Mouse (Mus musculus) kidney, adult 11 months (tissue): ENCODE results near the gene Zfp62.

Experiments used
- DNase-seq: peaks from one replicate; pipeline ENCODE4 v3.0.0; 2022

The Zfp62 gene

DNA sequence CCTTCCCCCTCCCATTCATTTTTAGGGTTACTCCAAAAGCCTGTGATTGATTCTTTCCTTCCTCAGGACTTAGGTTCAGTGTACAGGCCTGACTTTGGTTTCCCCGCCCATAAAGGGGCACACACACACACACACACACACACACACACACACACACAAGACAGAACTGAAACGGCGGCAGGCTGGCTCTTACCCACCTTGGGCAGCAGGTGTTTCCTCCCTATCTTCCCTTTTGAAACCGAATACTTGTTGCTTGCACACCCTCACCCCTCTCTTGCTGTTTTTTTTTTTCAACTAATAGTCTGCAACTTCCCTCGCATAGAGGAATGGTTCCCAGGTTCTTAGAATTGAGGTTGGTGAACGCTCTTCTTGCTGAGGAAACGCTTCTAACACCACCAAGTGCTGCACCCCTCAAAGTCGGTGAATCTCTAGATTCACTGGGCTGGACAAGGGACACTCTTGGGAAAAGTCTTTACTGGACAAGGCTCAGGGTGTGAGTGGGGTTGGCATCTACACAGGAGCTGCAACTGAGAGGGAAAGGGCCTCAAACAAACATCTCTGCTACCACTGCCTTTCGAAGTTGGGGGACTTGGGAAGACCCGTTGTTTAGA, 46.8 kb downstream of the Zfp62 start:
- no peak for DNase-seq

DNA sequence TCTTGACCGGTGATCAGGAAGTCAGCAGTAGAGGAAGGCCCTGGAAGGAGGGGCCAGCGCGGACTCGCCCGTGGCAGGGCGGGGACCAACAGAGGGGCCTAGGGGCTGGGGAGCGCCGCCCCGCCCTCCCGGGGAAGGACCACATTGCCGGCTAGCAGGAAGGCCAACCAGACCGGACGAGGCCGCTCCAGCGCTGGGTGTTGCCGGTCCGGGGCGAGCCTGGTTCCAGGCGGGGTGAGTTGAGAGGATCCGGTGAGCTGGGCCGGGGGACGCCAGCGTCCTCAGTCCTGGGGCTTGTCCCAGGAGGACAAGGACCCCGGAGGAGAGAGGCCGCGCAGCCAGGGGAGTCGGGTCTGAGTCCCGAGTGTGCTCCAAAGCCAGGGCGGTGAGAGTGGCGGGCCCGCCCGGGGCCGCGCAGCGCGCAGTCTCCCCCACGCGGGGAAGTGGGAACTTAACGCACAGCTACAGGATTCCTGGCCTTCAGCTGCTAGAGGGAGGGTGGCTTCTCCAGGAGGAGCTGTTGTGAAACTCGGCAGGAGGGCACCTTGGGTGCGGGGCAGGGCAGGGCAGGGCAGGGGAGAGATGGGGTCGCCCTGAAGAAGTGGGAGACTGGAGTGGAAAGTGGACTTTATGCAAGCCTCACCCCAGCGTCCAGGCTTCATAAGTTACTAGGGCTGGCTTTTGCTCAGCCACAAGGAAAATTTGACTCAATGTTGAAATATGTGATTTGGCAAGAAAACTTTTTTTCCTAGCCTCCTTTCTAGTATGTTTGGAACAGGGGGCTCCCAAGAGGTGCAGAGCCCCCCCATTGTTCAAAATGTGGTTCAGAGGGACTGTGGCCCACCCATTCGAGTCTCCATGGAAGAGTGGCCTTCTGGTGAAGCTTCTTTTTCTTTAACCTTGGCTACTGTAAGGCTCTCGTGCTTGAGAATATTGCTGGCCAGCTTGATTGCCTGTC, 47.6 kb downstream of the Zfp62 start:
- DNase-seq, result peak; percentile 92

- DNase-seq, result no peak
These were observed 48.3 kb downstream of the Zfp62 start for GRCm38 (mm10) chr11:49251380-49251761.

DNA sequence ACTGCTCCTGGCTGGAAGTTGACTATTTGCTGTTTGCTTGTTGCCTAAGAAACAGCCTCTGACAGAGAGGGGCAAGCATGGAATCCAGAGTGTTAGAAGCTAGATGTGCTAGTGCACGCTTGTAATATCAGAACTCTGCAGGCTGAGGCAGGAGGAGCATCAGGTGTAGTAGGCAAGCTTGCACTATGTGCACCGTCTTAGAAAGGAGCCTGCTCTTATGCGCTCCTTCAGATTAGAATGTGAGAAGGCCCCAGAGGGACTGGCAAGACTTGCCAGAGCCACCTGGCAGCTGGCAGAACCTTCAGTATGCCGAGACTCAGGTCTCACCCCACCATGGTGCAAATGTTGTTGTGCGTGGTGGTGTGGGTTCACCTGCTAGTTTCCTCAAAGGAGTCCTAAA, 49.0 kb downstream of the Zfp62 start:
- no peak for DNase-seq

- DNase-seq, result no peak
These were observed 49.9 kb downstream of the Zfp62 start for GRCm38 (mm10) chr11:49253035-49253434.

DNA sequence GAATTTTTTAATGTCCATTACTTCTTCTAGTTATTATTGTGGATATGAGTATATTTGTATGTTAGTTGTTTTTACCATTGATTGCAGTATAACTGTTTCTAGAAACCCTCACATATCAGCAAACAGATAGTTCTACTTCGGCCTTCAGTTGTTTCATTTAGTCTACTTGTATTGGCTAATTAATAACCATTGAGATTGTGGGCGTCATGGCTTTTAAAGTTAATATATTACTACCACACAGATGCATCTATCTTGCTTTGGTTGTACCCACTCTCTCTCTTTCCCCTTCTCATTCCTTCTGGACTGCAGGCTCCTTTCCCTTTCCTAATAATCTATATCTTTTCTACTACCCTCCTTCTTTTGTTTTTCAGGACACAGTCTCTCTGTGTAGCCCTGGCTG, 56.2 kb downstream of the Zfp62 start:
- no peak for DNase-seq

DNA sequence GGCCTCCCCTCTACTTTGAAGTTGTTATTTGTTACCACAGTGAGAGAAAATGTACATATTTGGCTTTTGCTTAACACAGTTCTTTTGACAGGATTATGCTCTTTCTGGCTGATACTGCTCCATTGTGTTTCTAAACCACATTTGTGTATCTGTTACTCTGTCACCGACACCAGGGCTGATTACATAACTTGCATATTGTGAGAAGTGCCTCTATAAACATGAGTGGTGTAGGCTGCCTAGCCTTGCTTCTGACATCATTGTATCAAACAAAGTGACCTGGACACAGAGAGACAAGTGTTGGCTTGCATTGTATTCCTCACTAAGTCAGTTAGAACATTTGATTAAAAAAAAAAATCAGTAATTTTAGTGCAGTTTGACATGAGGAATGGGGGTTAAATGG, 56.7 kb downstream of the Zfp62 start:
- no peak for DNase-seq

GRCm38 (mm10) chr11:49260598-49261312, 57.7 kb downstream of the Zfp62 start:
- peak; percentile 90 for DNase-seq

DNA sequence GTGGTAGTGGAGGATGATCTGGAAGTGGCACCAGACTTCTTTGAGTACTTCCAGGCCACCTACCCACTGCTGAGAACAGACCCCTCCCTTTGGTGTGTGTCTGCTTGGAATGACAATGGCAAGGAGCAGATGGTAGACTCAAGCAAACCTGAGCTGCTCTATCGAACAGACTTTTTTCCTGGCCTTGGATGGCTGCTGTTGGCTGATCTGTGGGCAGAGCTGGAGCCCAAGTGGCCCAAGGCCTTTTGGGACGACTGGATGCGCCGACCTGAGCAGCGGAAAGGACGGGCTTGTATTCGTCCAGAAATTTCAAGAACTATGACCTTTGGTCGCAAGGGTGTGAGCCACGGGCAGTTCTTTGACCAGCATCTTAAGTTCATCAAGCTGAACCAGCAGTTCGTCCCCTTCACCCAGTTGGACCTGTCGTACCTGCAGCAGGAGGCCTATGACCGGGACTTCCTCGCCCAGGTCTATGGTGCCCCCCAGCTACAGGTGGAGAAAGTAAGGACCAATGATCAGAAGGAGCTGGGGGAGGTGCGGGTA, 58.3 kb downstream of the Zfp62 start:
- peak; percentile 91 for DNase-seq

GRCm38 (mm10) chr11:49262286-49262685, 59.2 kb downstream of the Zfp62 start:
- DNase-seq, result no peak

DNA sequence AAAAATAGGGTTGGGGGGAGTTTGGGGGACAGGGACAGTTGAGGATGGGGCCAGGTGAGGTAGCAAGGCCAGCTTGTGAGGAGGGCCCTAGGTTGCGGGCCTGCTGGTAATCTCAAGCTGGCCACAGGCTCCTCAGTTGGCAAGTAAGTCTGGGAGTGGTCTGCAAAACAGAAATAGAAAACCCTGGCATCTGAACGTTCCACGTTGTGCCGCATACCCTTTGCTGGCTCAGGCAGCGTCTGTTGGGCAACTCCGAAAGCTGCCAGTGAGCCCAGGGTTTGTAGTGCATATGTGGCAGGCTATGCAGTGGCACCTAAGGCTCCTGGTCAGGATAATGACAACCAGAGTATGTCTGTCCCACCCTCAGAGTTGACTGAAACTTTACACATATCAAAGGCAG, 60.1 kb downstream of the Zfp62 start:
- DNase-seq, result no peak

DNA sequence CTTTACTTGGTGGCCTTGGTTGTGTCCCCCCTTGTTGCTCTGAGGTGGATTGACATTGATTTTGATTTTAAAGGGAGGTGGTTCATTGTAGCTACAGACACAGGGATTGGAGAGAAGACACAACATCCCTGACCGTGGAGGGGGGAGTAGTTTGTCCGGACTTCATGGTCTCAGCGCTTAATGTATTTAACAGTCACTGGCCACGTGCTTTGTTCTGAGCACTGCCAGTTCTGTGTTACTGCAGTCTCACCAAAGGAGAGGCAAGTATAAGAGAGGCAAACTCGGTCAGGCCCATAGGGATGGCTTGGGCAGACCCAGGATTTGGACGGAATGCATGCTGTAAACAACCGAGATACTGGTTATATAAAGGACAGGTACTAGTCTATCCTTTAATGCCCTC, 61.0 kb downstream of the Zfp62 start:
- no peak for DNase-seq

DNA sequence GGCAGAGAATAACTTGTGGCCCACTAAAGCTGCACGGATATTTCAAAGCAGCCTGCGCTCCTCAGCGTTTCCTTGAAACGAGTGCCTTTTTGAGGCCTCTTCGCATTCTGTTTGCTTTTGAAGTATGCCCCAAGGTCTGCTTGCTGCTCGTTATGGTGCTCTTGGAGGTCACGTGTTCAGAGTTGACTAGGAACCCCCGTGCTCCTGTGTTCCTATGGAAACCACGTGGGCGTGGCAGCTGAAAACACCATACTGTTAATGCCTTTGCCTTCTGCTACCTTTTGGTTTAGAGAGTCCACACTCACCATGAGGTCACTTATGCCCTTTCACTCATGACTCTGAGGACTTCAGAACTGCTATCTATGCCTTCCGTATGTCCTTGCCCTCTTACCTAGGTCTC, 61.5 kb downstream of the Zfp62 start:
- no peak for DNase-seq

GRCm38 (mm10) chr11:49265101-49265500, 62.0 kb downstream of the Zfp62 start:
- no peak for DNase-seq

DNA sequence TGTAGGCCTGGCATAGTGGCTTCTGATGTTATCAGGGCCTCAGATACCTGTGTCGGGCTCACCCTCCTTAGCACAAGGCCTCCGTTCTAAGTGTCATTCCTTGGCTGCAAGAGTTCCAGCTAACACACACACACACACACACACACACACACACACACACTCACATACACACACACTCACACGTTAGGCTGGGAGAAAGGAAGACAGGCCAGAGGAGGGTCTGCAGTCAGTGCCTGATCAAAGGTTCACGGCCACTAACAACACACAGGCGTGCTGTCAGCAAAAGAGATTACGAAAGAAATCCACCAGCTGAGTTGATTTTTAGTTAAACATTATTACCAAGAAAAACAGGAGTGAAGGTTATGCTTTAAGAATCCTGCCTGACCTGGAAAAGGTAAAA, 63.6 kb downstream of the Zfp62 start:
- DNase-seq, result peak; percentile 79

DNA sequence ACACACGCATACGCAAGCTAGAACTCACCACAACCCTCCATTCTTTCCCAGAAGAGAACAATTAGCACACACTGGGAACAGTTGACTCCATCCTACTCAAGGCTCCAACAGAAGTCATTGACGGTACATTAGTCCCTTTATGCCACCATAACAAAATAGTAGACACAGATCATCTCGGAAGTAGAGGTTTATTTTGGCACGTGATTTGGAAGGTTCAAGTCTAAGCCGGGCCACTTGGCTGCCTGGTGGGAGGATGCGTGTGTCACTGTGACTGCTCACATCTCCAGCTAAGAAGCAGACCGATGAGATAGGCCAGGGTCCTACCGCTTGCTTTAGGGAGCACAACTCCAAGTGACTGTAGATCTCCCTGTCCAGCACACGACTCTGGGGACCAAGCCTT, 64.2 kb downstream of the Zfp62 start:
- DNase-seq, result no peak

DNA sequence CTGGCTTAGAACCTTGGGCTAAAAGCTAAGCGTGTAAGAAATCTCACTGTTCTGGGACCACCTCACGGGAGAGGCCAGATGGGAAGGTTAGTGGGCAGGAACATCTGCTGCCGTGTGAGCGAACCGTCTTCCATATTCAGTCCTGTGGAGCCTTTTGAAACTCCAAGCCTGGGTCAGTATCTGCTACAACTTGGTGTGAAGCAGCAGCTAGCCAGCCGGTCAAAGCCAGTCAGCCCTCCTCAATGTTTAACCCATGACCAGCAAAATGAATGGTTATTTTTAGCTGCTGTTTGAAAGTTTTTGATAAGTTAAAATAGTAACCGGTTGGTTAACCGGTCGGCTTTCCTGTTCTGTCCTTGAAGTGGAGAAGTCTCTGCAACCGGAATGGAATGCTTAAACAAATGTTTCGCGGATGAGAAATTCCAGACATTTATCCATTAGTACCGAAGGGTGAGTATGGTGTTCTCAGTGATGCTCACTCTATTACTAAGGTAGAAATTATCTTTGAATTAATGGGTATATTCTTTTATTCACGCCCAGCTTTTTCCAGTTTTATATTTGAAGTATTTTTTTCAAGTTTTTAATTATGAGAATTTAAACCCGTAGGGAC, 65.0 kb downstream of the Zfp62 start:
- DNase-seq, result peak; percentile 71
